In the genomic region with DNA sequence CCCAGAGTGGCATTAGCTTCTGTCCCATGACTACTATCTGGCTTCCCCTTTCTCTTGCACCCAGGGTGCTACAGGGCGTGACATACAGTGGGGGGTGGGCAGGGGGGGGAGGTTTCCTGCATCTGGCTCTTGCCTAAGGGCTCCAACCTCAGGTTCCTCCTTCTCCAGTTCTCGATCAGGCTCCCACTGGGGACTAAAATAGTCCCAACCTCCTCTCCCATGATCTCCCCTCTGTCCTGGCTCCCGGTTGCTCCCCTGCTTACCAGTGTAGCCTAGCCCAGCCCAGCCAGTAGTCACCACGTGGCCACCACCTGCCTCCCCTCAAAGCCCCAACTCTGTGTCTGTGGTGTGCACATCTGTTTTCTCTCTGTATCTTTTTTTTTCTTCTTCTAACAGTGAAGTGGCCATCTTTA, we compare ENCODE assay signal across 14 mouse cellular contexts. TPM values are rescaled to one million over a fixed set of nuclear protein-coding genes. Genes with fewer than 3 reads are reported as not detected.
DNase-seq lines count a peak whose midpoint lies in the region; ATAC-seq and TF ChIP-seq lines count a peak whose summit lies in the region.
"Had no signal": no experiment of that assay in that cellular context is flagged by ENCODE, and none has a peak within 500 bp of the region (broad histone marks: within the 10 kb centered on the region; RNA-seq: fewer than 3 reads in every experiment).

No protein-coding gene starts in this region.

- H3K36me3 ChIP-seq in heart, embryonic 16.5 days (ENCODE audit: control insufficient read depth, insufficient read depth), result no peaks in the 10 kb centered on the region
- no peaks in the 10 kb centered on the region for H3K36me3 ChIP-seq in heart, embryonic 10.5 days
- H3K36me3 ChIP-seq in macrophage (ENCODE audit: inconsistent target), result no peaks in the 10 kb centered on the region
- H3K36me3 ChIP-seq in thymus, adult 2 months (ENCODE audit: control insufficient read depth, insufficient read depth, low read length), result no peaks in the 10 kb centered on the region
- no peaks in the 10 kb centered on the region for H3K36me3 ChIP-seq in hindbrain, embryonic 12.5 days
- H3K36me3 ChIP-seq: heart, embryonic 15.5 days; midbrain, embryonic 10.5 days; neural tube, embryonic 12.5 days had no signal

- H3K9me3 ChIP-seq in heart, embryonic 16.5 days (replicated peaks; ENCODE audit: control insufficient read depth, low read length), result no peaks in the 10 kb centered on the region
- H3K9me3 ChIP-seq in heart, embryonic 10.5 days, result no peaks in the 10 kb centered on the region
- no peaks in the 10 kb centered on the region for H3K9me3 ChIP-seq in hindbrain, embryonic 12.5 days (replicated peaks)
- H3K9me3 ChIP-seq: heart, embryonic 15.5 days; midbrain, embryonic 10.5 days; neural tube, embryonic 12.5 days had no signal

- no peak for TF ChIP-seq POLR2A in thymus, adult 2 months (IDR thresholded peaks at IDR 0.05; ENCODE audit: control insufficient read depth, extremely low read depth, insufficient read depth, low read length, poor library complexity)

- no peak for DNase-seq in heart, embryonic 10.5 days (ENCODE audit: low spot score)
- DNase-seq in brain, adult 2 months (ENCODE audit: low read depth, low spot score), result peak; percentile 41
- peak; percentile 46 for DNase-seq in thymus, adult 2 months
- no peak for DNase-seq in adrenal gland, postnatal 4 days (ENCODE audit: low spot score in 2 of 2)
- no peak for DNase-seq in layer of hippocampus, adult 9-10 months (ENCODE audit: low spot score)
- DNase-seq: forebrain, postnatal 0 days; kidney, adult 18-20 months; right cerebral cortex, postnatal 4 days had no signal

- no peaks in the 10 kb centered on the region for H3K27me3 ChIP-seq in heart, embryonic 16.5 days (ENCODE audit: control insufficient read depth, insufficient read depth, low read length)
- H3K27me3 ChIP-seq in heart, embryonic 10.5 days (ENCODE audit: insufficient read depth, poor library complexity, severe bottlenecking), result no peaks in the 10 kb centered on the region
- no peaks in the 10 kb centered on the region for H3K27me3 ChIP-seq in thymus, adult 2 months (ENCODE audit: control insufficient read depth, insufficient read depth, low read length)
- H3K27me3 ChIP-seq in hindbrain, embryonic 12.5 days, result peaks cover 6% of the 10 kb centered on the region; the same call in 1 of the 2 replicates
- H3K27me3 ChIP-seq: heart, embryonic 15.5 days; neural tube, embryonic 12.5 days had no signal

- H3K9ac ChIP-seq in heart, embryonic 16.5 days (ENCODE audit: low read length), result no peak overlapping the region
- no peak overlapping the region for H3K9ac ChIP-seq in hindbrain, embryonic 12.5 days
- H3K9ac ChIP-seq: forebrain, postnatal 0 days; heart, embryonic 15.5 days; neural tube, embryonic 12.5 days had no signal

- no peak for TF ChIP-seq CTCF in thymus, adult 2 months (IDR thresholded peaks at IDR 0.05; ENCODE audit: borderline replicate concordance, control insufficient read depth, extremely low read depth, insufficient read depth, low read length, poor library complexity)

- no peaks in the 10 kb centered on the region for H3K4me1 ChIP-seq in heart, embryonic 16.5 days (ENCODE audit: control insufficient read depth, insufficient read depth, low read length)
- H3K4me1 ChIP-seq in heart, embryonic 10.5 days, result no peaks in the 10 kb centered on the region
- H3K4me1 ChIP-seq in thymus, adult 2 months (replicated peaks; ENCODE audit: control insufficient read depth, insufficient read depth, low read length), result peaks cover 46% of the 10 kb centered on the region
- H3K4me1 ChIP-seq in hindbrain, embryonic 12.5 days, result no peaks in the 10 kb centered on the region
- H3K4me1 ChIP-seq: heart, embryonic 15.5 days; midbrain, embryonic 10.5 days; neural tube, embryonic 12.5 days had no signal

- H3K4me3 ChIP-seq in heart, embryonic 16.5 days (ENCODE audit: low read length), result no peak overlapping the region
- H3K4me3 ChIP-seq in heart, embryonic 10.5 days, result no peak overlapping the region
- H3K4me3 ChIP-seq in macrophage (ENCODE audit: inconsistent target), result peak overlapping the region; percentile 79; the same call in 1 of the 2 replicates
- H3K4me3 ChIP-seq in thymus, adult 2 months (ENCODE audit: control insufficient read depth, insufficient read depth, low read length), result no peak overlapping the region
- H3K4me3 ChIP-seq in hindbrain, embryonic 12.5 days, result no peak overlapping the region
- H3K4me3 ChIP-seq: heart, embryonic 15.5 days; midbrain, embryonic 10.5 days; neural tube, embryonic 12.5 days had no signal

- H3K4me2 ChIP-seq in heart, embryonic 16.5 days (ENCODE audit: low read depth, low read length), result no peak overlapping the region
- H3K4me2 ChIP-seq in hindbrain, embryonic 12.5 days (replicated peaks), result no peak overlapping the region
- H3K4me2 ChIP-seq: heart, embryonic 15.5 days; neural tube, embryonic 12.5 days had no signal

- 0 out of 2 replicates have a peak overlapping the region, but pooled peaks have one; percentile 33 for H3K27ac ChIP-seq in heart, embryonic 16.5 days (ENCODE audit: low read length)
- H3K27ac ChIP-seq in heart, embryonic 10.5 days, result no peak overlapping the region
- H3K27ac ChIP-seq in macrophage, result peak overlapping the region; percentile 98
- no peak overlapping the region for H3K27ac ChIP-seq in thymus, adult 2 months (ENCODE audit: control insufficient read depth, insufficient read depth, low read length)
- no peak overlapping the region for H3K27ac ChIP-seq in hindbrain, embryonic 12.5 days
- H3K27ac ChIP-seq: heart, embryonic 15.5 days; midbrain, embryonic 10.5 days; neural tube, embryonic 12.5 days had no signal

- WGBS in heart, embryonic 16.5 days, result 31% methylated on average over 4 of the region's 4 CpGs
- WGBS in heart, embryonic 10.5 days, result 44% methylated on average over 4 of the region's 4 CpGs
- WGBS in macrophage (ENCODE audit: missing documents), result 0% methylated on average over 4 of the region's 4 CpGs
- WGBS in thymus, adult 2 months, result 9% methylated on average over 4 of the region's 4 CpGs
- 66% methylated on average over 4 of the region's 4 CpGs for WGBS in hindbrain, embryonic 12.5 days

- peaks cover 45% of the 10 kb centered on the region for H3K79me2 ChIP-seq in macrophage (ENCODE audit: inconsistent target)

- 0 out of 2 replicates have a peak, but pooled peaks have one; percentile 32 for ATAC-seq in heart, embryonic 16.5 days (replicated peaks; ENCODE audit: extremely low read depth, insufficient read depth, low FRiP score)
- ATAC-seq in hindbrain, embryonic 12.5 days (ENCODE audit: low FRiP score), result no peak
- ATAC-seq: forebrain, postnatal 0 days had no signal

RNA-seq across cellular contexts. Expression of gene Tyrobp, which starts 0.8 kb away (rescaled TPM):
- polyA plus RNA-seq in heart, embryonic 16.5 days (2015; fragmentation: Nextera tagmentation; extraction: Ambion mirVana), result 32.2 and 34.7 TPM in 2 replicates
- polyA plus RNA-seq in heart, embryonic 10.5 days (2016; fragmentation: Nextera tagmentation; extraction: Ambion mirVana), result 2.2 and 9.0 TPM in 2 replicates
- total RNA-seq in macrophage (2018; cell fraction: chromatin; rRNA removed), result 100 to 1,000 TPM in 7 of 26 experiments, 10 to 100 TPM in 19; 39.6 to 123 (median 77.3) TPM
- total RNA-seq in macrophage (2018; cell fraction: cytosol; rRNA removed), result 1,000 to 10,000 TPM; 1,796 to 3,589 (median 2,552) TPM
- total RNA-seq in macrophage (2018; cell fraction: nucleus; rRNA removed), result 100 to 1,000 TPM; 185 to 760 (median 490) TPM
- 2,505 to 4,301 TPM (median 3,819 TPM) in 3 replicates for polyA plus RNA-seq in macrophage (2018)
- polyA plus RNA-seq in thymus, adult 2 months (2012; rRNA removed), result 273 and 417 TPM in 2 replicates
- total RNA-seq in adrenal gland, postnatal 4 days (2021), result 10 to 100 TPM; 26.6 to 40.2 TPM
- polyA plus RNA-seq in hindbrain, embryonic 12.5 days (2016; fragmentation: Nextera tagmentation; extraction: Ambion mirVana), result 17.7 and 19.7 TPM in 2 replicates

RNA-seq across cellular contexts. Expression of gene Hcst, which starts 6.9 kb away (rescaled TPM):
- polyA plus RNA-seq in heart, embryonic 16.5 days (2015; fragmentation: Nextera tagmentation; extraction: Ambion mirVana), result 2.2 and 4.6 TPM in 2 replicates
- 0.35 TPM in 1 of 2 replicates, not detected in the other for polyA plus RNA-seq in heart, embryonic 10.5 days (2016; fragmentation: Nextera tagmentation; extraction: Ambion mirVana)
- total RNA-seq in macrophage (2018; cell fraction: chromatin; rRNA removed), result 10 to 100 TPM in 1 of 26 experiments, 1 to 10 TPM in 16, not detected in 9; 3.3 to 12.1 (median 6.0) TPM
- 10 to 100 TPM; 15.7 to 50.0 (median 32.0) TPM for total RNA-seq in macrophage (2018; cell fraction: cytosol; rRNA removed)
- total RNA-seq in macrophage (2018; cell fraction: nucleus; rRNA removed), result 10 to 100 TPM in 7 of 26 experiments, 1 to 10 TPM in 18, not detected in 1; 3.4 to 13.6 (median 7.9) TPM
- 9.3 to 40.5 TPM (median 34.0 TPM) in 3 replicates for polyA plus RNA-seq in macrophage (2018)
- 212 and 279 TPM in 2 replicates for polyA plus RNA-seq in thymus, adult 2 months (2012; rRNA removed)
- 1 to 10 TPM; 1.6 to 2.2 TPM for total RNA-seq in adrenal gland, postnatal 4 days (2021)
- 0.57 and 0.86 TPM in 2 replicates for polyA plus RNA-seq in hindbrain, embryonic 12.5 days (2016; fragmentation: Nextera tagmentation; extraction: Ambion mirVana)
- total RNA-seq: forebrain, postnatal 0 days had no signal
- polyA plus RNA-seq: midbrain, embryonic 10.5 days had no signal

RNA-seq across cellular contexts. Expression of gene Nfkbid, which starts 8.8 kb away (rescaled TPM):
- 1.7 and 1.8 TPM in 2 replicates for polyA plus RNA-seq in heart, embryonic 16.5 days (2015; fragmentation: Nextera tagmentation; extraction: Ambion mirVana)
- 1.5 and 1.6 TPM in 2 replicates for polyA plus RNA-seq in heart, embryonic 10.5 days (2016; fragmentation: Nextera tagmentation; extraction: Ambion mirVana)
- total RNA-seq in macrophage (2018; cell fraction: chromatin; rRNA removed), result 100 to 1,000 TPM in 17 of 26 experiments, 10 to 100 TPM in 9; 35.5 to 687 (median 168) TPM
- 100 to 1,000 TPM in 6 of 26 experiments, 10 to 100 TPM in 14, 1 to 10 TPM in 6; 3.4 to 171 (median 30.6) TPM for total RNA-seq in macrophage (2018; cell fraction: cytosol; rRNA removed)
- total RNA-seq in macrophage (2018; cell fraction: nucleus; rRNA removed), result 100 to 1,000 TPM in 19 of 26 experiments, 10 to 100 TPM in 7; 30.9 to 748 (median 180) TPM
- polyA plus RNA-seq in macrophage (2018), result 3.2 to 8.3 TPM (median 6.3 TPM) in 3 replicates
- polyA plus RNA-seq in thymus, adult 2 months (2012; rRNA removed), result 72.8 and 77.4 TPM in 2 replicates
- total RNA-seq in adrenal gland, postnatal 4 days (2021), result 1 to 10 TPM; 2.1 to 2.3 TPM
- polyA plus RNA-seq in hindbrain, embryonic 12.5 days (2016; fragmentation: Nextera tagmentation; extraction: Ambion mirVana), result 1.3 and 2.2 TPM in 2 replicates

RNA-seq across cellular contexts. Expression of gene Aplp1, which starts 32.6 kb away (rescaled TPM):
- polyA plus RNA-seq in heart, embryonic 16.5 days (2015; fragmentation: Nextera tagmentation; extraction: Ambion mirVana), result 11.1 and 13.5 TPM in 2 replicates
- 44.3 and 50.4 TPM in 2 replicates for polyA plus RNA-seq in heart, embryonic 10.5 days (2016; fragmentation: Nextera tagmentation; extraction: Ambion mirVana)
- total RNA-seq in macrophage (2018; cell fraction: chromatin; rRNA removed), result 1 to 10 TPM in 1 of 26 experiments, under 1 TPM in 4, not detected in 21; 0.37 to 3.7 (median 0.51) TPM
- 1 to 10 TPM in 1 of 26 experiments, under 1 TPM in 25; 0.24 to 1.0 (median 0.57) TPM for total RNA-seq in macrophage (2018; cell fraction: cytosol; rRNA removed)
- 1 to 10 TPM in 8 of 26 experiments, under 1 TPM in 16, not detected in 2; 0.42 to 1.8 (median 0.87) TPM for total RNA-seq in macrophage (2018; cell fraction: nucleus; rRNA removed)
- 0.67 to 1.3 TPM (median 0.75 TPM) in 3 replicates for polyA plus RNA-seq in macrophage (2018)
- polyA plus RNA-seq in thymus, adult 2 months (2012; rRNA removed), result 5.9 and 6.0 TPM in 2 replicates
- 10 to 100 TPM; 49.5 to 59.1 TPM for total RNA-seq in adrenal gland, postnatal 4 days (2021)
- 348 and 365 TPM in 2 replicates for polyA plus RNA-seq in hindbrain, embryonic 12.5 days (2016; fragmentation: Nextera tagmentation; extraction: Ambion mirVana)

RNA-seq across cellular contexts. Expression of gene Kirrel2, which starts 44.7 kb away (rescaled TPM):
- polyA plus RNA-seq in heart, embryonic 16.5 days (2015; fragmentation: Nextera tagmentation; extraction: Ambion mirVana), result 0.15 and 0.20 TPM in 2 replicates
- 3.3 and 5.2 TPM in 2 replicates for polyA plus RNA-seq in heart, embryonic 10.5 days (2016; fragmentation: Nextera tagmentation; extraction: Ambion mirVana)
- total RNA-seq in macrophage (2018; cell fraction: chromatin; rRNA removed), result not detected
- total RNA-seq in macrophage (2018; cell fraction: cytosol; rRNA removed), result not detected
- not detected for total RNA-seq in macrophage (2018; cell fraction: nucleus; rRNA removed)
- not detected in 3 replicates for polyA plus RNA-seq in macrophage (2018)
- 0.05 and 0.15 TPM in 2 replicates for polyA plus RNA-seq in thymus, adult 2 months (2012; rRNA removed)
- total RNA-seq in adrenal gland, postnatal 4 days (2021), result 1 to 10 TPM in 1 of 2 experiments, under 1 TPM in 1; 0.14 to 1.3 TPM
- 16.1 and 23.9 TPM in 2 replicates for polyA plus RNA-seq in hindbrain, embryonic 12.5 days (2016; fragmentation: Nextera tagmentation; extraction: Ambion mirVana)

Comparison
In these comparisons a context has a peak if more than half of its experiments do, and no peak if none do; other contexts are left out.
1. H3K27ac ChIP-seq: peak in heart, embryonic 16.5 days (single experiment) and macrophage (single experiment); none in heart, embryonic 10.5 days (single experiment), thymus, adult 2 months (single experiment) and hindbrain, embryonic 12.5 days (single experiment).
2. DNase-seq: peak in brain, adult 2 months (single experiment) and thymus, adult 2 months (single experiment); none in heart, embryonic 10.5 days (single experiment), adrenal gland, postnatal 4 days (0 of 2) and layer of hippocampus, adult 9-10 months (single experiment).